Mouse (Mus musculus): ENCODE results near the gene AI593442. TPM values are rescaled to one million over a fixed set of nuclear protein-coding genes. Genes with fewer than 3 reads are reported as not detected.

The AI593442 gene
- polyA plus RNA-seq (2014; fragmentation: Nextera tagmentation; extraction: Ambion mirVana), result 71.6 and 90.8 TPM in 2 replicates

DNA sequence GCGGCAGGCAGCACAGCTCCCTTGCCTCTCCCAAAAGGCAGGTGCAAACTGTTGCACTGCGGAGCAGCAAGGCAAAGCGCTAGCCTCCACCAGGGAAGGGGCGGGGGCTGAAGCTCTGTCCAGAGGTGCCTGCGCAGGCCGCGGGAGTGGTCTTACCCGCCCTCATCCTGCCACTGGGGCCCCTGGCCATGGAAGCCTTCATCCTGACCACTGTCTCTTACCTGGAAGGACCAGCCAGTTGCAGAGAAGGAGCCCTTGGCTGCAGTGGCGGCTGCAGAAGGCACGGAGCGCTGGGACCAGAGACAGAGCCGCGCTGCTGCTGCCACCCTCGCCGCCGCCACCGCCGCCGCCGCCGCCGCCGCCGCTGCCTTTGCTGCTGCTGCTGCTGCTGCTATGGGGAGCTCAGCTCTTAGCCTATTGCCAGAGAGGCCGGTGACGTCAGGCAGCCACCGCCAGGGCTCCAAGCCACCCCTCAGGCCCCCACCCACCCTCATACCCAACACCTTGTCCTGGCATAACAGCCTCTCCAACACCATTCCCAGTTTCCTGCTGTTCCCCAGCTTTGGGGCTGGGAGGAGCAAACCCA is at the start of gene AI593442:
TSS of gene AI593442 (minus strand) at position 419 of the 586 bp plus-strand sequence.
- H3K4me2 ChIP-seq (replicated peaks), result peak within 1 kb of the TSS; percentile 74
- DNase-seq (ENCODE audit: low spot score), result peak; percentile 73
- peak; percentile 92 for ATAC-seq (ENCODE audit: low FRiP score)
- H3K9ac ChIP-seq, result peak within 1 kb of the TSS; percentile 89
- H3K4me1 ChIP-seq (replicated peaks; ENCODE audit: control insufficient read depth, insufficient read depth, low read length), result peaks cover 7% of the 10 kb centered on the region
- H3K4me3 ChIP-seq (replicated peaks; ENCODE audit: low read length), result peak within 1 kb of the TSS; percentile 79
- H3K36me3 ChIP-seq (replicated peaks; ENCODE audit: control insufficient read depth, insufficient read depth), result no peaks in the 10 kb centered on the region
- peaks cover 16% of the 10 kb centered on the region; the same call in 1 of the 2 replicates for H3K27me3 ChIP-seq (ENCODE audit: control insufficient read depth, insufficient read depth, low read length)
- WGBS, result under 1% methylated on average over 24 of the region's 27 CpGs
- no peaks in the 10 kb centered on the region for H3K9me3 ChIP-seq (ENCODE audit: control insufficient read depth, low read length)
- peak within 1 kb of the TSS; percentile 87 for H3K27ac ChIP-seq

DNA sequence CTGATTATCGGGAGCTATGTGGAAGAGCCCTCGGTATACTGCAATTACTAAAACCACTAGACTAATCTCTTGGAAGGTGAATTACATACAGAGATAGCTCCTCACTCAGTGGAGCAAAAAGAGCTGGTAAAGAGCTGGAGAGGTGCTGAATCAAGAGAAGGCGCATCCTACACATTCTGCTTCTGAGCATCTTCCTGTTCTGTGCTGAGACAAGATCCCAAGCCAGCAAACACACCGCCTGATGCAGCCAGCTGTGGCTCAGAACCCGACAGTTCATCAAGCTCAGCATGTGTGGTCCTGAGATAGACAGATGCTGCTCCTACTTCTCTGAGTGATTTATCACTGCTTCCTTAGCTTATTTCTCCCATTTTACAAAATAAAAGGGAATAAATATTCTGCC is 49.2 kb upstream of the AI593442 start:
- no peaks in the 10 kb centered on the region for H3K4me1 ChIP-seq (replicated peaks; ENCODE audit: control insufficient read depth, insufficient read depth, low read length)
- no peaks in the 10 kb centered on the region for H3K36me3 ChIP-seq (replicated peaks; ENCODE audit: control insufficient read depth, insufficient read depth)
- no peak overlapping the region for H3K27ac ChIP-seq
- no peak for DNase-seq (ENCODE audit: low spot score)
- no peak for ATAC-seq (ENCODE audit: low FRiP score)
- no peak overlapping the region for H3K4me3 ChIP-seq (replicated peaks; ENCODE audit: low read length)
- no peak overlapping the region for H3K4me2 ChIP-seq (replicated peaks)
- no peaks in the 10 kb centered on the region for H3K27me3 ChIP-seq (ENCODE audit: control insufficient read depth, insufficient read depth, low read length)
- H3K9ac ChIP-seq, result no peak overlapping the region
- H3K9me3 ChIP-seq (ENCODE audit: control insufficient read depth, low read length), result no peaks in the 10 kb centered on the region
- 82% methylated on average over 5 of the region's 5 CpGs for WGBS

DNA sequence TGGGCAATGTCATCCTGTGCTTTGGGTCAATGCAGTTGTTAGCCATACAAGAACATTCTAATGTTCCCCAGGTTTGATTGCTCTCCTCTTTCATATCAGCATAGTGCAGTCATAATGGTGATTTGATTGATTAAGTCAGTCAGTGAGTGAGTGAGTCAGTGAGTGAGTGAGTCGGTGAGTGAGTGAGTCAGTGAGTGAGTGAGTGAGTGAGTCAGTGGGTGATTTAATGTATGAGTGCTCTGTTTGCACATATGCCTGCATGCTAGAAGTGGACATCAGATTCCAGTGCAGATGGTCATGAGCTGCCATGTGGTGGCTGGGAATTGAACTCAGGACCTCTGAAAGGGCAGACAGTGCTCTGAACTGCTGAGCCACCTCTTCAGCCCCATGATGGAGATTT is 43.0 kb upstream of the AI593442 start:
- Histone ChIP-seq H3K4me3 (replicated peaks; ENCODE audit: low read length) (no peak overlapping the region), H3K27me3 (ENCODE audit: control insufficient read depth, insufficient read depth, low read length) (no peaks in the 10 kb centered on the region), H3K9me3 (ENCODE audit: control insufficient read depth, low read length) (no peaks in the 10 kb centered on the region), H3K4me1 (replicated peaks; ENCODE audit: control insufficient read depth, insufficient read depth, low read length) (peaks cover 4% of the 10 kb centered on the region; the same call in 1 of the 2 replicates), H3K27ac (no peak overlapping the region), H3K36me3 (replicated peaks; ENCODE audit: control insufficient read depth, insufficient read depth) (no peaks in the 10 kb centered on the region), H3K9ac (no peak overlapping the region), H3K4me2 (replicated peaks) (no peak overlapping the region)
- WGBS, result 100% methylated on average over 1 of the region's 1 CpGs
- no peak for ATAC-seq (ENCODE audit: low FRiP score)
- no peak for DNase-seq (ENCODE audit: low spot score)

DNA sequence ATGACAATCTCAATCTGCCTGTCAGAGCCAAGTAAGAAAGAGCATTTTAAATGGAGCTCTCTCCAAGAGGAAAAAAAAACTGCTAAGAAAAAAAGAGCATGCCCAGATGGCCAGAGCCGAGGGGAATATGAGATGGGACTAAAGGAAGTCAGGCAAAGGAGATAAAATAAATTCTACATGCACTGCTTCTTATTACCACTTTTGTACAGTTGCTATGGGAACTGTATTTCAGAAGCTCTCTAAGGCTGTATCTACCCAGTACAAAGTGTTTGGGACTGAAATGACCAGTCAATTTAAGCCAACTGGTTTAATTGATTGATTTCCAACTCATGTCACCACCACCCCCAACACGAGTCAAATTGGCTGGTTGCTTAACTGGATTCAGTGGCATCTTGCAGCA is 40.0 kb upstream of the AI593442 start:
- H3K4me1 ChIP-seq (replicated peaks; ENCODE audit: control insufficient read depth, insufficient read depth, low read length), result peaks cover 4% of the 10 kb centered on the region; the same call in 1 of the 2 replicates
- H3K4me3 ChIP-seq (replicated peaks; ENCODE audit: low read length), result no peak overlapping the region
- WGBS, result 52% methylated on average over 2 of the region's 2 CpGs
- no peak overlapping the region for H3K9ac ChIP-seq
- no peaks in the 10 kb centered on the region for H3K36me3 ChIP-seq (replicated peaks; ENCODE audit: control insufficient read depth, insufficient read depth)
- no peaks in the 10 kb centered on the region for H3K27me3 ChIP-seq (ENCODE audit: control insufficient read depth, insufficient read depth, low read length)
- DNase-seq (ENCODE audit: low spot score), result no peak
- no peak overlapping the region for H3K4me2 ChIP-seq (replicated peaks)
- H3K27ac ChIP-seq, result no peak overlapping the region
- no peak for ATAC-seq (ENCODE audit: low FRiP score)
- no peaks in the 10 kb centered on the region for H3K9me3 ChIP-seq (ENCODE audit: control insufficient read depth, low read length)

DNA sequence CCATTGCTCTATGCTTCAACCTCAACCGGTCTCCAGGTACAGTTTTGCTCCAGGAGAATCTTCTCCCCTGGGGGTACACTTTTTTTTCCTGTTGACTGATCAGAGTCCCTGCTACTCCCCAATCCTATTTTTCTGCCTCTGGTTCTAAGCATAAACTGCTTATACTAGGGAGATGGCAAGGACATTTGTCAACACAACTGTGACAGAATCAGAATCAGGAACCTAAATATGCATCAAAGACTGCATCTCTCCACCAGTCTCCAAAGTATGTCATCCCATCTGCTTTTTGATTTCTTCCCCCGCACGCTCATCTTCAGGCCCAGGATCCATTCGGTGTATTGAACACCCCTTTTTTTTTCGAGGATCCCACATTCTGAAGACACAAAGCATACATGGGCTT is 456 bp upstream of the AI593442 start:
- no peak for ATAC-seq (ENCODE audit: low FRiP score)
- Histone ChIP-seq H3K27me3 (ENCODE audit: control insufficient read depth, insufficient read depth, low read length) (peaks cover 16% of the 10 kb centered on the region; the same call in 1 of the 2 replicates), H3K9me3 (ENCODE audit: control insufficient read depth, low read length) (no peaks in the 10 kb centered on the region), H3K36me3 (replicated peaks; ENCODE audit: control insufficient read depth, insufficient read depth) (no peaks in the 10 kb centered on the region), H3K4me2 (replicated peaks) (peak overlapping the region; percentile 74), H3K27ac (peak overlapping the region; percentile 87), H3K4me3 (replicated peaks; ENCODE audit: low read length) (peak overlapping the region; percentile 79), H3K9ac (peak overlapping the region; percentile 89), H3K4me1 (replicated peaks; ENCODE audit: control insufficient read depth, insufficient read depth, low read length) (peaks cover 7% of the 10 kb centered on the region)
- no peak for DNase-seq (ENCODE audit: low spot score)
- 34% methylated on average over 5 of the region's 5 CpGs for WGBS

DNA sequence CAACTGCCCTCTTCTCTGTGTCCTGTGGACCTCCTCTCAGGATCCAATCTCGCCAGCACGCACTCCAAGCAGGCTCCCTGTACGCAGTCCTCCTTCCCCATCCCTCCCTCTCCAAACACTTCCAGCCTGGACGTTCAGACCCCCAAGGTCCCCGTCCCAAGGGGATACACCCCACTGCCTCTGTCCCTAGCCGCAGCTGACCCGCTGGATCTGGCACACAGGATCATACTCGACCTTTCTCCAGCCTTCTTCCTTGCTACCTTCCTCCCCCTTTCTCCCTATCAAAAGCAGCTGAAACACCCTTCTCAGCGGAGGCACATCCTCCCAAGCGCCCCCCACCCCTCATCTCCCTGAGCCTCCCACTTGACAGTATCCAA is 753 bp downstream of the AI593442 start:
- Histone ChIP-seq H3K4me1 (replicated peaks; ENCODE audit: control insufficient read depth, insufficient read depth, low read length) (peaks cover 7% of the 10 kb centered on the region), H3K27me3 (ENCODE audit: control insufficient read depth, insufficient read depth, low read length) (peaks cover 16% of the 10 kb centered on the region; the same call in 1 of the 2 replicates), H3K4me2 (replicated peaks) (peak overlapping the region; percentile 74), H3K9me3 (ENCODE audit: control insufficient read depth, low read length) (no peaks in the 10 kb centered on the region), H3K27ac (peak overlapping the region; percentile 87), H3K4me3 (replicated peaks; ENCODE audit: low read length) (peak overlapping the region; percentile 79), H3K9ac (peak overlapping the region; percentile 89), H3K36me3 (replicated peaks; ENCODE audit: control insufficient read depth, insufficient read depth) (no peaks in the 10 kb centered on the region)
- ATAC-seq (ENCODE audit: low FRiP score), result peak; percentile 28
- no peak for DNase-seq (ENCODE audit: low spot score)
- 2% methylated on average over 10 of the region's 10 CpGs for WGBS

DNA sequence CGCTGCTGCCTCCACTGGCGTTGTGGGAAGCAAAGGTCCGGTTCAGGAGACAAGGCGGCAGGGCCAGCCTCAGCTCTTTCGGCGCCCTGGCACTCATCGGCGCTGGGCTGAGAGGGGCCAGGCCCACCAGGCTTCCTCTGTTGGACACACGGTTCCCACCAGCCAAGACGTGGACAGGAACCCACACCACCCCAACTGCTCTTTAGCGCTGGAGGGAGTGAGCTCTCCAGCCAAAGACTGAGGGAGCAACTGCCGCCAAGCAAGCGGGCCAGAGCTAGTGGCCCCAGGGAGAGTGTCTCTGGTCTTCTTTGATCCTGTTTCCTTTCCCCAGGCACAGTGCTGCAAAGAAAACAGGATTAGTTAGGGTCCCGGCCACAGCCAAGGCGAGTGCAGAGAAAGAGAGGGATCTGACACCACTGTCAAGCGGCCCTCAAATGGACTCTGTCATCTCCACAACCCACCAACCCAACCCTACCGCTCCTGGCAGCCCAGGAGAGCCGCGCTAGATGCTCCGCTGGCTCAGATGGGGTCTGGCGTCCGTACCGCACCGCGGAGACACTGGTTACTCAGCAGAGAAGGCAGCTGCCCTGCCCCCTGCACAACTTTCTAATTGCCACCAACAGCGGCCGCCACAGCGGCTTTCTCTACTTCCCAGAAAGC is 1.3 kb downstream of the AI593442 start:
- peak overlapping the region; percentile 89 for H3K9ac ChIP-seq
- WGBS, result under 1% methylated on average over 28 of the region's 28 CpGs
- peaks cover 16% of the 10 kb centered on the region; the same call in 1 of the 2 replicates for H3K27me3 ChIP-seq (ENCODE audit: control insufficient read depth, insufficient read depth, low read length)
- H3K27ac ChIP-seq, result peak overlapping the region; percentile 87
- H3K4me2 ChIP-seq (replicated peaks), result peak overlapping the region; percentile 74
- no peaks in the 10 kb centered on the region for H3K9me3 ChIP-seq (ENCODE audit: control insufficient read depth, low read length)
- peak; percentile 42 for DNase-seq (ENCODE audit: low spot score)
- peak overlapping the region; percentile 79 for H3K4me3 ChIP-seq (replicated peaks; ENCODE audit: low read length)
- ATAC-seq (ENCODE audit: low FRiP score), result peak; percentile 21; the same call in 1 of the 2 replicates
- H3K4me1 ChIP-seq (replicated peaks; ENCODE audit: control insufficient read depth, insufficient read depth, low read length), result peaks cover 7% of the 10 kb centered on the region
- H3K36me3 ChIP-seq (replicated peaks; ENCODE audit: control insufficient read depth, insufficient read depth), result no peaks in the 10 kb centered on the region

DNA sequence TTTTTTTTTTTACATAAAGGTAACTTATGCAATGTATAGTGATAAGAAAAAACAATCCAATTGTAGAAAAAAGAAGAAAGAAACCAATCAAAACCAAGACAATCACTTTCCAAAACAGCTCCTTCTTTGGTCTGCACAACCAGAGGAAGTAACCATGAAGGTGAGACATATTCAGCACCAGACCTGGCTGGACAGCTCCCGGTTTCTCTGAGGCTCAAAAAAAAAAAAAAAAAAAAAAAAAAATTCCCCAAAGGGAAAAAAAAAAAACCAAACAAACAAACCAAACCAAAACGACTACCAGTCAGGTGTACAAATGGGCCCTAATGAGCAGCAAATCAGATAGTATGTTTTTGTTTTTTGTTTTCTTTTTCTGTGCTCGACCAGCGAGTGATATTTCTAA is 3.0 kb downstream of the AI593442 start:
- Histone ChIP-seq H3K4me3 (replicated peaks; ENCODE audit: low read length) (peak overlapping the region; percentile 79), H3K27ac (no peak overlapping the region), H3K9ac (peak overlapping the region; percentile 89), H3K4me1 (replicated peaks; ENCODE audit: control insufficient read depth, insufficient read depth, low read length) (peaks cover 7% of the 10 kb centered on the region), H3K4me2 (replicated peaks) (peak overlapping the region; percentile 74), H3K27me3 (ENCODE audit: control insufficient read depth, insufficient read depth, low read length) (peaks cover 16% of the 10 kb centered on the region; the same call in 1 of the 2 replicates), H3K36me3 (replicated peaks; ENCODE audit: control insufficient read depth, insufficient read depth) (no peaks in the 10 kb centered on the region), H3K9me3 (ENCODE audit: control insufficient read depth, low read length) (no peaks in the 10 kb centered on the region)
- WGBS, result 27% methylated on average over 4 of the region's 4 CpGs
- DNase-seq (ENCODE audit: low spot score) (no peak), ATAC-seq (ENCODE audit: low FRiP score) (no peak)

DNA sequence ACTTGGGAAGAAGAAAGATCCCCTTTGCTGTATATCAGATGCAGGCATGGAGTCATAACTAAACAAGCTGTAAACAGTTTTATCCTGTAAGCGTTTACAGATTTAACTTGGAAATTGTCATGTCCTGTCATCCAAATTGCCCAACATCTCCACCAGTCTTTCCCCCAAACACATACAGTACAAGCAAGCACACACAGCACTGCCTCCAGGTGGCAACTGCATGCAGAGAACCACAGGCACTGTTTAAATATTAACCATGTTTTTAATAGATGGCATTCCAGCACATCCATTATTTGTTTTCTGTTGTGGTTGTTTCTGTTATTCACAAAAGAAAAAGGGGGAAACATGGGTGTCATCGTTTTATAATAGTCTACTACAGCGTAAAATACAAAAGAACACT is 3.6 kb downstream of the AI593442 start:
- peaks cover 16% of the 10 kb centered on the region; the same call in 1 of the 2 replicates for H3K27me3 ChIP-seq (ENCODE audit: control insufficient read depth, insufficient read depth, low read length)
- no peaks in the 10 kb centered on the region for H3K36me3 ChIP-seq (replicated peaks; ENCODE audit: control insufficient read depth, insufficient read depth)
- H3K4me3 ChIP-seq (replicated peaks; ENCODE audit: low read length), result peak overlapping the region; percentile 5; the same call in 1 of the 2 replicates
- H3K9me3 ChIP-seq (ENCODE audit: control insufficient read depth, low read length), result no peaks in the 10 kb centered on the region
- DNase-seq (ENCODE audit: low spot score) (no peak), ATAC-seq (ENCODE audit: low FRiP score) (no peak)
- no peak overlapping the region for H3K27ac ChIP-seq
- peaks cover 7% of the 10 kb centered on the region for H3K4me1 ChIP-seq (replicated peaks; ENCODE audit: control insufficient read depth, insufficient read depth, low read length)
- WGBS, result 65% methylated on average over 3 of the region's 3 CpGs
- H3K9ac ChIP-seq, result no peak overlapping the region
- H3K4me2 ChIP-seq (replicated peaks), result peak overlapping the region; percentile 74
